Mouse (Mus musculus): ENCODE measurements around the gene Aplp2. TPM values are rescaled to one million over a fixed set of nuclear protein-coding genes. Genes with fewer than 3 reads are reported as not detected.
A peak's percentile ranks its signal among the peaks of the same experiment; 100 is the strongest.

The Aplp2 gene
- polyA plus RNA-seq, 1 experiment from 2014 or later, result 198 TPM

DNA sequence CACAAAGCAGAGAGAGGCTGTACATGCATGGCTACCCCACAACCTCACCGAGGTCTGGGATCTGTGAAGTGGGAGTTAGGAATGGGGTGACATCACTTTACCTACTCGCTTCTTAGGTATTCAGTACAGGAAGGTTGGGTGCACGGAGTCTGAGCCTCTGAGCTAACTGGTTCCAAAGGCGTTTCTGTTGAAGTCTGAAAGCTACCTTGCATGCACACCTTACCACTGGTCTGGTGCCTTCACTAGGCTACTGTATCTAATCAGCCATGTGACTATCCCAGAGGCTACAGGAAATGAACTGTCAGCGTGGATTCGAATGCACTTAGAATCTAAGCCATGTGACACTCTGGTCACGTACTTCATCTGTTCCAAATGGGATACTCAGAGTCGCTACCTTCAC, 55.0 kb downstream of the Aplp2 start:
- Histone ChIP-seq H3K4me2 (ENCODE audit: low read depth, low read length) (no peak overlapping the region), H3K36me3 (ENCODE audit: control insufficient read depth, insufficient read depth) (peaks cover 60% of the 10 kb centered on the region), H3K27ac (ENCODE audit: low read length) (no peak overlapping the region), H3K27me3 (ENCODE audit: control insufficient read depth, insufficient read depth, low read depth, low read length) (no peaks in the 10 kb centered on the region), H3K4me1 (ENCODE audit: control insufficient read depth, low read depth, low read length) (no peaks in the 10 kb centered on the region), H3K9ac (ENCODE audit: low read depth, low read length) (no peak overlapping the region), H3K4me3 (ENCODE audit: low read depth, low read length) (no peak overlapping the region), H3K9me3 (replicated peaks; ENCODE audit: control insufficient read depth, low read length) (no peaks in the 10 kb centered on the region)
- no peak for ATAC-seq (ENCODE audit: low read depth)
- WGBS (ENCODE audit: insufficient replicate concordance), result 82% methylated on average over 8 of the region's 8 CpGs

DNA sequence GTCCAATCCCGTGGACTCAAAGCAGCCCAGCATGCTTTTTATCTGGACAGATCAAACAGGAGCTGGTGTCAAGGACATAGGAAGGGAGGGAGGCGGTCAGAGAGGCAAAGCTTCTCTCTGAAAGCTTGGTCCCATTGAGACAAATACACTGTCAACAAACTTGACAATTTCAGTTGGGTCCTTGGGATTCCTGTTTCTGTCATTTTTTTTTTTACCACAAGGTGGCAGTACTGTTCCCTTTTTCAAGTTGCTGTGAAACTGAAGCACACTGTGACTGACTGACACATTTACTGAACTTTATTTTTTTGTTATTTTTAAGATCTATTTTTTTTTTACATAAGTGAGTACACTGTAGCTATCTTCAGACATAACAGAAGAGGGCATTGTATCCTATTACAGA, 60.6 kb downstream of the Aplp2 start:
- Histone ChIP-seq H3K4me2 (ENCODE audit: low read depth, low read length) (no peak overlapping the region), H3K4me3 (ENCODE audit: low read depth, low read length) (no peak overlapping the region), H3K27ac (ENCODE audit: low read length) (no peak overlapping the region), H3K9me3 (replicated peaks; ENCODE audit: control insufficient read depth, low read length) (no peaks in the 10 kb centered on the region), H3K9ac (ENCODE audit: low read depth, low read length) (no peak overlapping the region), H3K27me3 (ENCODE audit: control insufficient read depth, insufficient read depth, low read depth, low read length) (no peaks in the 10 kb centered on the region), H3K4me1 (ENCODE audit: control insufficient read depth, low read depth, low read length) (no peaks in the 10 kb centered on the region), H3K36me3 (ENCODE audit: control insufficient read depth, insufficient read depth) (peaks cover 41% of the 10 kb centered on the region)
- WGBS (ENCODE audit: insufficient replicate concordance), result 56% methylated on average over 2 of the region's 2 CpGs
- no peak for ATAC-seq (ENCODE audit: low read depth)

DNA sequence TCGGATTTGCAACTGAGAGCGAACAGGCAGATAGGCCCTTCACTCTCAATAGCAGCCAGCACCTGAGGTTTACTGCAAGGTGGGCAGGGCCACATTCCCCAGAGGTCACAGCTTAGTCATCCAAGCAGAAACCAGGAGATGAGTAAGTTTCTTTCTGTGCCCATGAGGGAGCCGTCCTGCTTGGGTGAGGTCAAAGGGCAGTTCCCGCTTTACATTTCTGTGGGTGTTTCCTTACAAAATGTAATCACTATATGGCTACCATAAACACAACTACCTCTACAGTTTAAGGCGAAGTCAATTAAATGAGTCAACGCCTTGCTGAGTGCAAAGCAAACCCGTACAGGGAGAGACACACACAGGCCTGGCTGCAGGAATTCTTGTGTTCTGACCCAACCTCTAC, 63.5 kb downstream of the Aplp2 start:
- Histone ChIP-seq H3K27ac (ENCODE audit: low read length) (no peak overlapping the region), H3K9me3 (replicated peaks; ENCODE audit: control insufficient read depth, low read length) (no peaks in the 10 kb centered on the region), H3K4me2 (ENCODE audit: low read depth, low read length) (no peak overlapping the region), H3K9ac (ENCODE audit: low read depth, low read length) (no peak overlapping the region), H3K4me3 (ENCODE audit: low read depth, low read length) (no peak overlapping the region), H3K36me3 (ENCODE audit: control insufficient read depth, insufficient read depth) (peaks cover 28% of the 10 kb centered on the region), H3K27me3 (ENCODE audit: control insufficient read depth, insufficient read depth, low read depth, low read length) (no peaks in the 10 kb centered on the region), H3K4me1 (ENCODE audit: control insufficient read depth, low read depth, low read length) (no peaks in the 10 kb centered on the region)
- 83% methylated on average over 7 of the region's 7 CpGs for WGBS (ENCODE audit: insufficient replicate concordance)
- ATAC-seq (ENCODE audit: low read depth), result no peak

DNA sequence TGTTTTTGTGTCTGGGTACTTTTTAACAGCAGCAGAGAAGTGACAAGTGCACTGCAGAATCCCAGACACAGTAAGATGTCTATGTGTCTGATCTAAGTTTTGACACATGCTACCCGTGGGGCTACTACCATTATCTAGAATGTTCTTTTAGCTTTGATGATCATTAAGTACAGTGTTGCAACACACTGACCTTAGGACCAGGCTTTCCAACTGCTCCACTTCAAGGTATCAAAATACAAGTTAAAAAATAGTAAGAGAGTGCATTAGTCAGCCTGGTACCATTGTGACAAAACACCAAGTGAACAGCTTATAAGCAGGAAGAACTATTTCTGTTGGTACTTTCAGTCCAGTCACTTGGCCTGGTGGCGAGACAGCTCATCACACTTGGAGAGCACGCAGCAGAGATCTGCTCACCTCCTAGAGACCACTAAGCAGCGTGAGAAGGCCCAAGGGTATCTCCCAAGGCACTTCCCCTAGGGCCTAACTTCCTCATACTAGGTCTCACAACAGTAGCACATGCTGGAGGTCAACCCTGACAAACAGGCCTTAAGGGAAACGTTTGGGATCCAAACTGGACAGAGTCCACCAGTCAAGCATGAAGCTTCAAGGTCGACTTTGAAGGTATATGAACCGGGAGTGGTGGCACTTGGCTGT, 66.2 kb downstream of the Aplp2 start:
- Histone ChIP-seq H3K4me1 (ENCODE audit: control insufficient read depth, low read depth, low read length) (no peaks in the 10 kb centered on the region), H3K9me3 (replicated peaks; ENCODE audit: control insufficient read depth, low read length) (no peaks in the 10 kb centered on the region), H3K27me3 (ENCODE audit: control insufficient read depth, insufficient read depth, low read depth, low read length) (no peaks in the 10 kb centered on the region), H3K36me3 (ENCODE audit: control insufficient read depth, insufficient read depth) (peaks cover 9% of the 10 kb centered on the region), H3K4me3 (ENCODE audit: low read depth, low read length) (no peak overlapping the region), H3K9ac (ENCODE audit: low read depth, low read length) (no peak overlapping the region), H3K4me2 (ENCODE audit: low read depth, low read length) (no peak overlapping the region), H3K27ac (ENCODE audit: low read length) (no peak overlapping the region)
- 46% methylated on average over 7 of the region's 7 CpGs for WGBS (ENCODE audit: insufficient replicate concordance)
- ATAC-seq (ENCODE audit: low read depth), result peak; percentile 50; the same call in 1 of the 2 replicates

DNA sequence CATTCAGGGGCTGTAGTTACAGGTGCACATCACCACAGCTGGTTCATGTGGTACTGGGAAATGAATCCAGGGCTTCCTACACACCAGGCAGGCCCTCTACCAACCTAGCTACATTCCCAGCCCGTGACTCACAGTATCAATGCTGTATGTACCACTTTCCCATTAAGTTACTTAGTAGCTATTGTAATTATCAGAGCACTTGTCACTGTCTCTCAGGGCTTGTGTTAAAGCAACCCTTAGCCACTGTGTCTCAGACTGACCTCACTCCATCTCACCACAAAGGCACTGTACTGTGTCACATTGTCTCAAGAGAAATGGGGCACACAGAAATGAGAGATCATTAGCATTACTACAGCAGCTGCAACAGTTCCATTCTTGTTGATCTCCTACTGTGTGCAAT, 68.7 kb downstream of the Aplp2 start:
- H3K9ac ChIP-seq (ENCODE audit: low read depth, low read length), result no peak overlapping the region
- no peaks in the 10 kb centered on the region for H3K9me3 ChIP-seq (replicated peaks; ENCODE audit: control insufficient read depth, low read length)
- no peaks in the 10 kb centered on the region for H3K36me3 ChIP-seq (ENCODE audit: control insufficient read depth, insufficient read depth)
- WGBS (ENCODE audit: insufficient replicate concordance), result 73% methylated on average over 1 of the region's 1 CpGs
- no peaks in the 10 kb centered on the region for H3K27me3 ChIP-seq (ENCODE audit: control insufficient read depth, insufficient read depth, low read depth, low read length)
- no peak overlapping the region for H3K4me3 ChIP-seq (ENCODE audit: low read depth, low read length)
- ATAC-seq (ENCODE audit: low read depth), result no peak
- H3K4me1 ChIP-seq (ENCODE audit: control insufficient read depth, low read depth, low read length), result no peaks in the 10 kb centered on the region
- no peak overlapping the region for H3K4me2 ChIP-seq (ENCODE audit: low read depth, low read length)
- H3K27ac ChIP-seq (ENCODE audit: low read length), result no peak overlapping the region

DNA sequence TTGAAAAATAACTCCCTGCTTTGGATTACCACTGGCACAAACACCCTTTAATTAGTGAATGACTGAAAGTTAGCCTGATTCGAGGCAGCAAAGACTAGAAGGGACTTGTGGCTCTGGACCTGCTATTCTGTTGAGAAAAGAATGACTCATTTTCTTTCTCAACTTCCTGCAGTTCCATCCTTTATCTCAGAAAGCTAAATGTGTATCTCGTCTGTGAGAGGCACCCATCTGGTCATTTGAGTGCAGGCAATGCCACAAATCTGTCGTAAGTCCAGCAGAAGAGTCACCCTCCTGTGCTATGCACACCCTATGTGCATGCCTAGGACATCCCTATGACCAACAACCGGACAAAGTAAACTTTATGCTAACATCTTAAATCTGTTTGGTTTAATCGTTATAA, 78.5 kb downstream of the Aplp2 start:
- Histone ChIP-seq H3K4me3 (ENCODE audit: low read depth, low read length) (no peak overlapping the region), H3K4me2 (ENCODE audit: low read depth, low read length) (no peak overlapping the region), H3K4me1 (ENCODE audit: control insufficient read depth, low read depth, low read length) (peaks cover 3% of the 10 kb centered on the region), H3K9me3 (replicated peaks; ENCODE audit: control insufficient read depth, low read length) (no peaks in the 10 kb centered on the region), H3K36me3 (ENCODE audit: control insufficient read depth, insufficient read depth) (no peaks in the 10 kb centered on the region), H3K9ac (ENCODE audit: low read depth, low read length) (no peak overlapping the region), H3K27ac (ENCODE audit: low read length) (no peak overlapping the region), H3K27me3 (ENCODE audit: control insufficient read depth, insufficient read depth, low read depth, low read length) (peaks cover 59% of the 10 kb centered on the region)
- 36% methylated on average over 5 of the region's 5 CpGs for WGBS (ENCODE audit: insufficient replicate concordance)
- no peak for ATAC-seq (ENCODE audit: low read depth)

DNA sequence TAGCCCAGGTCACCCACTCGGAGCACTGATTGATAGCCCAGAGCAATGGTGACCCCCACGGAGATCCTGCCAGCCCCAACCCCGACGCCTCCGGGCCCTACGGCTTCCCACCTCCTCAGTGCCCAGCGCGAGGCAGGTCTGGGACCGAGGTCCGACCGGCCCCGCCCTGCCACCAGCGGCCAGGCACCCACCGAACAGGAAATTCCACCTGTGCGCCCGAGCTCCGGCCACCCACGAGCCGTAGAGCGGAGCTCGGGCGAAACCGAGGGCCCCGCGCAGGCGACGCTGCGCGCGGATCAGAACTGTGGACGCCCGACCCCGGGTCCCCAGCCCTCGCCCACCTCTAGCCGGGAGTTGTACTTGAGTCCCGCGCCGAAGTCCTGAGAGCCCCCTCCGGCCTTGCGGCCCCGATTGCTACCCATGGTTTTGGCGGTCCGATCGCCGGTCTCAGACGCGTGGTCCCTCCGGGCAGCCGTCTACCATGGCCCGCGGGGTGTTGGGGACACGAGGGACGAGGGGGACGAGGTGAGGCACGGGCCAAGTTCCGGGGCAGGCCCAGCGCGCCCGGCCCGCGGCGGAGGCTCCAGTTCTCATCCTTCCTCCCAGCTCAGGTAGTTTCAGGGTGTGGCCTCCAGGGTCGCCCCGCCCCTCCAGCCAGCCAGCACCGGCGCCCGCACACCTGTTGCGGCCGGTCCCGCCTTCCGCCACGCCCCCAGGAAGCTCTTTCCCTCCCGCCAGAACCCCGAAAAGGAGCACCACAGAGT, 80.2 kb downstream of the Aplp2 start, which contains the start of gene St14:
TSS of gene St14 (minus strand) at position 649 of the 764 bp plus-strand sequence.
- no peaks in the 10 kb centered on the region for H3K9me3 ChIP-seq (replicated peaks; ENCODE audit: control insufficient read depth, low read length)
- 0 out of 2 replicates have a peak within 1 kb of the TSS, but pooled peaks have one; percentile 19 for H3K9ac ChIP-seq (ENCODE audit: low read depth, low read length)
- peak within 1 kb of the TSS; percentile 51 for H3K4me3 ChIP-seq (ENCODE audit: low read depth, low read length)
- H3K27me3 ChIP-seq (ENCODE audit: control insufficient read depth, insufficient read depth, low read depth, low read length), result peaks cover 62% of the 10 kb centered on the region
- peak; percentile 32; the same call in 1 of the 2 replicates for ATAC-seq (ENCODE audit: low read depth)
- peak within 1 kb of the TSS; percentile 74 for H3K4me2 ChIP-seq (ENCODE audit: low read depth, low read length)
- no peak within 1 kb of the TSS for H3K27ac ChIP-seq (ENCODE audit: low read length)
- 1% methylated on average over 74 of the region's 74 CpGs for WGBS (ENCODE audit: insufficient replicate concordance)
- H3K4me1 ChIP-seq (ENCODE audit: control insufficient read depth, low read depth, low read length), result peaks cover 3% of the 10 kb centered on the region
- no peaks in the 10 kb centered on the region for H3K36me3 ChIP-seq (ENCODE audit: control insufficient read depth, insufficient read depth)

DNA sequence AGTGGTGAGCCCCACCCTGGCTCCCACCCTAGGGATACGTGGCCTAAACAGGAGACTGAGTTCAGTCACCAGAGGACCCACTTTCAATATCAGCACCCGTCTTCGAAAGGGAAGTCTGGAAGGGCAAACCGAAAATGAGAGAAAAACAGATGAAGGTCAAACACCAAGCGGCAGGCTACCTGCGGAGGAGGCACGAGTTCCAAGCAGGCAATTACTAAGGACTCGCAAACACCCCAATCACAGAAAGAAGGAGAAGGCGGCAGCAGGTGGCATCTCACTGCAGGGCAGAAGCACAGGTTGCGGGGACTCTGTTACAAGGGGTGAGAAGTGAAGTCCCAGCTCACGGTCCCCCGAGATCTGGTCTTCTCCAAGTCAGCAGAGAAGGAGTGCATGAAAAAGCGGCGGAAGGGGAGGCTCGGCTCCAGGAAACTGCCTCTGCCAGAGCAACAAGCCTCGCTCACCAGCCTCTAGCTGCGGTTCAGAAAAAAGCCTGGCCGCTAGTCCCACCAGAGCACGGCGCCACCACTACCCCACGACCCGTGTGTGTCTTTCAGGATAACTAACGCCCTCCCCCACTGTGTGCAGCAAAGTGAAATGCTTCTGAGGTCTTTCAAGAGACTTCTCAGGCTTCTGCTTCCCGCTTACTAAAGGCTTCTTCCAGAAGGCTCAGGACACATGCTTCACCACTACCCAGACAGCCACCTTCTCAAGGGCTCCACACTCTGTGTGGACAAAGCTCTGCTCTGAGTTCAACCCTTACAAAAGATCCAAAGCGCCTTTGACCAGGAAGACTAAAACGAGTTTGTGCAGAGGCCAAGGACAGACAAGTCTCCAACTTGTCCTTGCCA, 81.0 kb downstream of the Aplp2 start:
- H3K36me3 ChIP-seq (ENCODE audit: control insufficient read depth, insufficient read depth), result no peaks in the 10 kb centered on the region
- H3K9ac ChIP-seq (ENCODE audit: low read depth, low read length), result no peak overlapping the region
- no peaks in the 10 kb centered on the region for H3K9me3 ChIP-seq (replicated peaks; ENCODE audit: control insufficient read depth, low read length)
- ATAC-seq (ENCODE audit: low read depth), result no peak
- H3K27ac ChIP-seq (ENCODE audit: low read length), result no peak overlapping the region
- under 1% methylated on average over 26 of the region's 26 CpGs for WGBS (ENCODE audit: insufficient replicate concordance)
- peaks cover 3% of the 10 kb centered on the region for H3K4me1 ChIP-seq (ENCODE audit: control insufficient read depth, low read depth, low read length)
- peak overlapping the region; percentile 51 for H3K4me3 ChIP-seq (ENCODE audit: low read depth, low read length)
- H3K4me2 ChIP-seq (ENCODE audit: low read depth, low read length), result peak overlapping the region; percentile 74
- peaks cover 62% of the 10 kb centered on the region for H3K27me3 ChIP-seq (ENCODE audit: control insufficient read depth, insufficient read depth, low read depth, low read length)

Measured in liver, embryonic 16.5 days (tissue).